Mouse (Mus musculus) testis, adult 2 months (tissue): ENCODE results near the gene Ttc28.

ENCODE experiments used
- CTCF ChIP-seq: fragments of 200-500 bp; IDR thresholded peaks from 2 replicates; pipeline ENCODE4 v1.5.1; 2012; ENCODE audit warnings: low read depth, mild to moderate bottlenecking, inconsistent platforms, low read length, moderate library complexity; ENCODE audit not compliant: control insufficient read depth, insufficient read depth, insufficient replicate concordance
- POLR2A ChIP-seq: fragments of 200-500 bp; IDR thresholded peaks from 2 replicates; pipeline ENCODE4 v1.6.1; 2012; ENCODE audit warnings: low read depth, mild to moderate bottlenecking, inconsistent platforms, low read length, moderate library complexity; ENCODE audit not compliant: control insufficient read depth

GRCm38 (mm10) chr5:111151882-111152759 lies 272.5 kb downstream of the Ttc28 start:
- no peak for TF ChIP-seq CTCF
- no peak for TF ChIP-seq POLR2A
